Mouse (Mus musculus) thymus, adult 2 months (tissue): ENCODE measurements around the gene Setd1b. TPM values are rescaled to one million over a fixed set of nuclear protein-coding genes. Genes with fewer than 3 reads are reported as not detected.

Source experiments
- DNase-seq: peaks from one replicate; pipeline ENCODE4 v3.0.0; 2021
- H3K27ac ChIP-seq: fragments of 200-500 bp; 2 replicates; pipeline ENCODE4 v1.5.1; 2012; ENCODE audit warnings: low read length, control low read depth; ENCODE audit not compliant: control insufficient read depth, insufficient read depth
- H3K27me3 ChIP-seq: fragments of 200-500 bp; 2 replicates; pipeline ENCODE4 v1.6.1; 2012; ENCODE audit warnings: mild to moderate bottlenecking, low read length, moderate library complexity, mixed read lengths; ENCODE audit not compliant: control insufficient read depth, insufficient read depth
- H3K36me3 ChIP-seq: fragments of 200-500 bp; 2 replicates; pipeline ENCODE4 v1.6.1; 2012; ENCODE audit warnings: mild to moderate bottlenecking, low read length, moderate library complexity; ENCODE audit not compliant: control insufficient read depth, insufficient read depth
- H3K4me1 ChIP-seq: fragments of 200-500 bp; replicated peaks from 2 replicates; pipeline ENCODE4 v1.6.1; 2012; ENCODE audit warnings: low read length; ENCODE audit not compliant: control insufficient read depth, insufficient read depth
- H3K4me3 ChIP-seq: fragments of 200-500 bp; 2 replicates; pipeline ENCODE4 v1.5.1; 2012; ENCODE audit warnings: mild to moderate bottlenecking, low read length, control low read depth, moderate library complexity; ENCODE audit not compliant: control insufficient read depth, insufficient read depth
- CTCF ChIP-seq: fragments of 200-500 bp; IDR thresholded peaks from 2 replicates; pipeline ENCODE4 v1.5.1; 2012; ENCODE audit warnings: mild to moderate bottlenecking, control low read depth, low read length, moderate library complexity, borderline replicate concordance; ENCODE audit not compliant: control insufficient read depth, poor library complexity, insufficient read depth; ENCODE audit errors: extremely low read depth
- POLR2A ChIP-seq: fragments of 200-500 bp; IDR thresholded peaks from 2 replicates; pipeline ENCODE4 v1.6.1; 2012; ENCODE audit warnings: mild to moderate bottlenecking, low read length, control low read depth, moderate library complexity; ENCODE audit not compliant: control insufficient read depth, poor library complexity, insufficient read depth; ENCODE audit errors: extremely low read depth
- WGBS: fragments of 180-500 bp; shearing (Covaris S2); methylation state at CpG from one replicate; pipeline ENCODE4 v1.1.7; 2018; 5-methylcytosine and 5-hydroxymethylcytosine counted together
- polyA plus RNA-seq: library from polyadenylated mRNA; depleted of rRNA; stranded (reverse); fragments of >200 nt; gene quantifications from 2 replicates; pipeline ENCODE4 v1.2.3, GENCODE M21; 2012

Setd1b gene
- polyA plus RNA-seq, 1 experiment = 45.5 TPM

GRCm38 (mm10) chr5:123127031-123127430 lies 15.0 kb upstream of the Setd1b start:
- H3K4me1 ChIP-seq = peaks cover 53% of the 10 kb centered on the region

DNA sequence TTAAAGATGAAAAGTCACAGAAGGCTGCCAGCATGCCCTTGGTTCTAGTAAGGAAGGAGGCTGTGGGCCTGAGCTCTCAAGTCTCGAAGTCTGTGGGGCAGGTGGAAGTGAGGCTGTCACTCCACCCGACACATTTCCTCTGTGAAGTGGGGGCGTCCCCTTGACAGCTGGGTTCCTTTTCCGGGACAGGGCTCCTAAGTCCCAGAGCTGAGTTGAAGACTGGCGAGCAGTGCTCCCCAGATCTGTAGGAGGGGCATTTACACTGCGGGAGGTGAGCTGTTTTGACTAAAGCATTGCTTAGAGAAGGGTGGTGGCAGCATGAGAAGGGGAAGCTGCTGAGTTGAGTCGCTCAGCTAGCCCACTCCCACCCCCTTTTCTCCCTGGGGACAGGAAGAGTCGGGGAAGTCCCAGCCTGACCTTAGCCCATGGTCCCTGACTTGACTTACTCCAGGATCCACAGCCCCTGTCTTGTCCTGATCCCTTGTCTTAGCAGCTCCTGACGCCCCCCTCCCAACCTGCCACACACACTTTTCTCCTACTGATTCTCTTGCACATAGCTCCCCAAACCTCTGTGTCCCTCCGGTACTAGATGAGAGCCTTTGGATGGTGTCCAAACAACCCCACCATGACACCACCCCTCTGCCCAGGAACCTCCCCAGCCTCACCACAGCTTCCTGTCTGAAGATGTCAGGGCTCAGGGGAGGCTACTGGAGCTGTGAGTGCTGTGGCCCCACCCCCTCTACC lies 13.4 kb upstream of the Setd1b start:
- WGBS = 8% methylated on average over 10 of the region's 10 CpGs
- H3K4me3 ChIP-seq = peak overlapping the region; percentile 33
- DNase-seq = peak; percentile 89
- H3K27ac ChIP-seq = peak overlapping the region; percentile 94
- H3K4me1 ChIP-seq = peaks cover 64% of the 10 kb centered on the region
- no peaks in the 10 kb centered on the region for H3K36me3 ChIP-seq
- TF ChIP-seq CTCF (no peak), POLR2A (peak; percentile 51; the same call in 1 of the 2 replicates)
- no peaks in the 10 kb centered on the region for H3K27me3 ChIP-seq

More at GRCm38 (mm10) chr5:123127031-123127430, 15.0 kb upstream of the Setd1b start:
- 87% methylated on average over 6 of the region's 6 CpGs for WGBS
- DNase-seq = no peak
- no peaks in the 10 kb centered on the region for H3K36me3 ChIP-seq
- peak overlapping the region; percentile 35 for H3K27ac ChIP-seq
- TF ChIP-seq CTCF (no peak), POLR2A (no peak)
- no peak overlapping the region for H3K4me3 ChIP-seq
- H3K27me3 ChIP-seq = no peaks in the 10 kb centered on the region

DNA sequence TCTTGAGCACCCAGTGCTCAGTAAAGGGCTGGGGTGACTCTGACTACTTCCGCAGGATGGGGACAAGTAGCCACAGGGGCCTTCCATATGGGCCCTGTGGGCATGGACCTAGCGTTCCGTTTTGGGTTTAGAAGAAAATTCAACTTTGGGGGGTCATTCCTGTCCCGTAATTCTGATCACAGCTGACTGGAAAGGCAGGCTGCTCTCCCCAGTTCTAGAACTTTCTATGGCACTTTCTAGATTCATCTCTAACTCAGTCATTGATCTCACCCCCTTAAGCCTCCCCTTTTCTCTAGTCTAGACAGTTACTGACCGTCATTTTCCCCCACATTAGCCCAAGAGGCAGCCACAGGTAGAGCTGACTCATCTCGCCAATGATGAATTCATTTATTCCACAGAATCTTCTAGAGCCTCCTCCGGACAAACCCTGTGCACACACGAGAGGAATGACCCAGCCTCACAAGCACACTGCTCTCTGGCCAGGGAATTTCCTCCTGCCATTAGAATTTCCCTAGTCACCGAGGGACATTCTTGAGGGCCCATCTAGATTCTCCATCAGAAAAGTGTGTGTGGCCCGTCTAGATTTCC lies 12.7 kb upstream of the Setd1b start:
- no peak overlapping the region for H3K4me3 ChIP-seq
- DNase-seq = no peak
- WGBS = 36% methylated on average over 10 of the region's 10 CpGs
- TF ChIP-seq CTCF (no peak), POLR2A (no peak)
- H3K4me1 ChIP-seq = peaks cover 68% of the 10 kb centered on the region
- peaks cover 4% of the 10 kb centered on the region; the same call in 1 of the 2 replicates for H3K36me3 ChIP-seq
- no peaks in the 10 kb centered on the region for H3K27me3 ChIP-seq
- H3K27ac ChIP-seq = peak overlapping the region; percentile 94

GRCm38 (mm10) chr5:123130030-123130813 lies 11.8 kb upstream of the Setd1b start:
- no peak overlapping the region for H3K4me3 ChIP-seq
- peaks cover 4% of the 10 kb centered on the region; the same call in 1 of the 2 replicates for H3K36me3 ChIP-seq
- WGBS = 90% methylated on average over 9 of the region's 9 CpGs
- no peaks in the 10 kb centered on the region for H3K27me3 ChIP-seq
- DNase-seq = no peak
- peak overlapping the region; percentile 94 for H3K27ac ChIP-seq
- TF ChIP-seq POLR2A = no peak
- no peak for TF ChIP-seq CTCF
- H3K4me1 ChIP-seq = peaks cover 76% of the 10 kb centered on the region

DNA sequence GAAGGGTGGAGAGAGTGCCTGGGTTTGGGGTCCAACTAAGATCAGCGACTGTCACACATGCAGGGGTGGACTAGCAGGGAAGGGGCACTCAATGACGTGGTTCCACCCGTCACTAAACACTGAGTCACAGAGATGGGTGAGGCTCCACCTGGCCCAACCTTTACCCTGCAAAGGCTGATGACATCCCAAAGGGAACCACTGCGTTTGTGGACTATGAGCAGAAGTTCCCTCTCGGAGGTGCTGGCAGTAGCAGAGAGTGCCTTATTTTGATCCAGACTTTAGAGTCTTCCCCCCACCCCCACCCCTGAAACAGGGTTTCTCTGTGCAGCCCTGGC lies 11.2 kb upstream of the Setd1b start:
- Histone ChIP-seq H3K27ac (no peak overlapping the region), H3K36me3 (peaks cover 4% of the 10 kb centered on the region; the same call in 1 of the 2 replicates), H3K4me3 (no peak overlapping the region), H3K27me3 (no peaks in the 10 kb centered on the region), H3K4me1 (peaks cover 76% of the 10 kb centered on the region)
- TF ChIP-seq CTCF = no peak
- no peak for TF ChIP-seq POLR2A
- DNase-seq = no peak
- 93% methylated on average over 5 of the region's 5 CpGs for WGBS
